Mouse (Mus musculus): ENCODE results near the gene Thrsp. TPM values are rescaled to one million over a fixed set of nuclear protein-coding genes. Genes with fewer than 3 reads are reported as not detected.

Thrsp gene
- polyA plus RNA-seq, 1 experiment from 2014 or later = 1.7 TPM

DNA sequence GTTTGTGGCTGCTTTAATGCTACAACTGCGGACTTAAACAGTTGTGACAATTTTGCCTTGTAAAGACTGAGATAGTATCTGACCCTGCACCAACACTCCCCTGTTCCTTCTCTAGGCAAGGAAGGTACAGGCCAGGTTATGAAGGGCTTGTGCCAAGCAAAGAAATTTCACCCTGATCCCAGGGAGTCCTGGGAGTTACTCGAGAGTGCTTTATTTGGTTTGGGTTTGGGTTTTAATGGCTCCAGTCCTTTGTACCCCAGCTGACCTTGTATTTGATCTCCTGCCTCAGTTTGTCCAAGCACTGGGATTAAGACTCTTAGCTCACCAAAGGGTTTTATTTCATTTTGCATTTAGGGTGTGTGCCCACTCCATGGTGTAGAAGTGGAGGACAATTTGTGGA lies 6.4 kb downstream of the Thrsp start:
- no peak overlapping the region for H3K4me3 ChIP-seq (ENCODE audit: low read depth, low read length)
- H3K9ac ChIP-seq (ENCODE audit: low read depth, low read length) = no peak overlapping the region
- no peak for ATAC-seq
- 88% methylated on average over 2 of the region's 2 CpGs for WGBS
- no peaks in the 10 kb centered on the region for H3K4me1 ChIP-seq (ENCODE audit: control insufficient read depth, insufficient read depth, low read length)
- no peak overlapping the region for H3K4me2 ChIP-seq (ENCODE audit: low read length)
- H3K36me3 ChIP-seq (ENCODE audit: control insufficient read depth, insufficient read depth, low read length) = peaks cover 18% of the 10 kb centered on the region
- H3K27ac ChIP-seq (ENCODE audit: low read length) = no peak overlapping the region
- no peaks in the 10 kb centered on the region for H3K9me3 ChIP-seq (replicated peaks; ENCODE audit: control insufficient read depth, low read length, poor library complexity, severe bottlenecking)
- no peaks in the 10 kb centered on the region for H3K27me3 ChIP-seq (ENCODE audit: control insufficient read depth, insufficient read depth, low read depth, low read length)

DNA sequence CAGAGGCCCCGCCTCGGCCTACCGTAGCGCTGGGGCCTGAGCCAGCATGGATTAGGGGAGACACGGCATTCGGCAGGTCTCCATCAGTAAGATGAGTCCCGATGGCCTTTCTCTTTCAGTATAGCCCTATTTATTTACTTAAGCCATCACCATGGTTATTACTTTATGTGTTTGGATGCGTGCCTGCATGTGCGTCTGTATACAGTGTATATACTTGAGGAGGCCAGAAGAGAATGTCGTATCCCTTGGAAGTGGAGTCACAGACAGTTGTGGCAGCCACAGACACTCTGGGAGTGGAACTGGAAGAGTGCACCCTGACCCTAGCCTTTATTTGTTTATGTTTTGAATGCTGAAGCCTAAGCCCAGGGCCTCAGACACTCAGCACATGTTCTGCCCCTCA lies 10.4 kb downstream of the Thrsp start:
- WGBS = 83% methylated on average over 10 of the region's 10 CpGs
- no peak overlapping the region for H3K27ac ChIP-seq (ENCODE audit: low read length)
- no peaks in the 10 kb centered on the region; the same call in 1 of the 2 replicates for H3K4me1 ChIP-seq (ENCODE audit: control insufficient read depth, insufficient read depth, low read length)
- no peak overlapping the region for H3K4me3 ChIP-seq (ENCODE audit: low read depth, low read length)
- H3K9me3 ChIP-seq (replicated peaks; ENCODE audit: control insufficient read depth, low read length, poor library complexity, severe bottlenecking) = no peaks in the 10 kb centered on the region
- H3K9ac ChIP-seq (ENCODE audit: low read depth, low read length) = no peak overlapping the region
- no peak for ATAC-seq
- peaks cover 18% of the 10 kb centered on the region for H3K36me3 ChIP-seq (ENCODE audit: control insufficient read depth, insufficient read depth, low read length)
- H3K4me2 ChIP-seq (ENCODE audit: low read length) = no peak overlapping the region
- H3K27me3 ChIP-seq (ENCODE audit: control insufficient read depth, insufficient read depth, low read depth, low read length) = no peaks in the 10 kb centered on the region

DNA sequence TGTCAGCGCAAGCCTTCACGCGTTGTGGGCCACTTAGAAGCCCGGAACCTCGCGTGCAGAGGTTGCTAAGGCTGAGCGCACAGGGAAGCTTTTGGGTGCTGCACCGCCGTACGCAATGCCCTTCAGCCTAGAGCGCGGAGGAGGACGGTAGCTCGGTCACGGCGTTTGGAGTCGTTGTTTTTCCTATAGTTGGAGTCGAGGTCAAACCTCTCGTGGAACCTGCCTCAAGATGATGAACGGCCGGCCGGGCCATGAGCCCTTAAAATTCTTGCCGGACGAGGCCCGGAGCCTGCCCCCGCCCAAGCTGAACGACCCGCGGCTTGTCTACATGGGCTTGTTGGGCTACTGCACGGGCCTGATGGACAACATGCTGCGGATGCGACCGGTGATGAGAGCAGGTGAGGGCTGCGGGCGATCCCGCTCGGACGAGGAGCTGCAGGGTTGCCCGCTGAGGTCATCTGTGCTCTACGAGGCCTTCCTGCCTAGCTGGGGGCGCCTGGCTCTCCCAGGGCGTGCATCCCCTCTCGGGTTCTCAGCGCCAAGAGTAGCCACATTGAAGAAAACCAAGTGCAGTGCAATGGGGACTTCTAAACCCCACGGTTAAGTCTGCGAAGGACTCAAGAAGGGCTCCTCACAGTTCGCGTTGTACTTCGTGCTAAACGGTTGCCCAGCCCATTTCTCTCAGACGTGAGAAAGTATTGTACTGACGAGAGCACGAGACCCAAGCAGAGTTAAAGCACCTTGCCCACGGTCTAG lies 17.4 kb downstream of the Thrsp start, which contains the start of gene Ndufc2:
Gene Ndufc2 (plus strand): TSS at position 44 of the 756 bp plus-strand sequence.
- H3K9ac ChIP-seq (ENCODE audit: low read depth, low read length) = peak within 1 kb of the TSS; percentile 99
- peak; percentile 97 for ATAC-seq
- H3K27ac ChIP-seq (ENCODE audit: low read length) = peak within 1 kb of the TSS; percentile 87
- peak within 1 kb of the TSS; percentile 98 for H3K4me3 ChIP-seq (ENCODE audit: low read depth, low read length)
- no peaks in the 10 kb centered on the region for H3K36me3 ChIP-seq (ENCODE audit: control insufficient read depth, insufficient read depth, low read length)
- H3K4me1 ChIP-seq (ENCODE audit: control insufficient read depth, insufficient read depth, low read length) = peaks cover 12% of the 10 kb centered on the region
- under 1% methylated on average over 54 of the region's 54 CpGs for whole genome bisulfite sequencing
- no peaks in the 10 kb centered on the region for H3K27me3 ChIP-seq (ENCODE audit: control insufficient read depth, insufficient read depth, low read depth, low read length)
- peak within 1 kb of the TSS; percentile 82 for H3K4me2 ChIP-seq (ENCODE audit: low read length)
- H3K9me3 ChIP-seq (replicated peaks; ENCODE audit: control insufficient read depth, low read length, poor library complexity, severe bottlenecking) = no peaks in the 10 kb centered on the region

DNA sequence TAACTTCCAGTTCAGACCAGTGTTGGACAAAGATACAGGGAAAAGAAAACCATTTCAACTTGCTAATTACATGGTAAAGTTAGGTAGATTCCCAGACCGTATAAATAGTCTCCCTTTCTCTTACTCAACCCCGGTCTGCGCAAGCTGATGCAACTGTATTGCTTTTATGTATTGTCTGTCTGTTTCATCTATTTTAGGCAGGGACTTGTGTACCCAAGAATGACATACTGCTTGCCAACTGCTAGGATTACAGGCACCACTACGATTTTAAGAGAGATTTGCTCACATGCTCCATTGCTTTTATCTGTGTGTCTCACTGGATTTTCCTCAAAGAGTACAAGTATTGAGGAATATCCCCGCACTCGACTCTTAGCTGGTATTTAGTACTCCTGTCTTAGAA lies 18.6 kb downstream of the Thrsp start:
- no peak overlapping the region for H3K27ac ChIP-seq (ENCODE audit: low read length)
- no peaks in the 10 kb centered on the region for H3K9me3 ChIP-seq (replicated peaks; ENCODE audit: control insufficient read depth, low read length, poor library complexity, severe bottlenecking)
- H3K4me1 ChIP-seq (ENCODE audit: control insufficient read depth, insufficient read depth, low read length) = peaks cover 12% of the 10 kb centered on the region
- no peak overlapping the region for H3K4me3 ChIP-seq (ENCODE audit: low read depth, low read length)
- whole genome bisulfite sequencing = 85% methylated on average over 6 of the region's 6 CpGs
- H3K27me3 ChIP-seq (ENCODE audit: control insufficient read depth, insufficient read depth, low read depth, low read length) = no peaks in the 10 kb centered on the region
- no peak overlapping the region for H3K9ac ChIP-seq (ENCODE audit: low read depth, low read length)
- H3K4me2 ChIP-seq (ENCODE audit: low read length) = no peak overlapping the region
- no peaks in the 10 kb centered on the region for H3K36me3 ChIP-seq (ENCODE audit: control insufficient read depth, insufficient read depth, low read length)
- ATAC-seq = no peak

DNA sequence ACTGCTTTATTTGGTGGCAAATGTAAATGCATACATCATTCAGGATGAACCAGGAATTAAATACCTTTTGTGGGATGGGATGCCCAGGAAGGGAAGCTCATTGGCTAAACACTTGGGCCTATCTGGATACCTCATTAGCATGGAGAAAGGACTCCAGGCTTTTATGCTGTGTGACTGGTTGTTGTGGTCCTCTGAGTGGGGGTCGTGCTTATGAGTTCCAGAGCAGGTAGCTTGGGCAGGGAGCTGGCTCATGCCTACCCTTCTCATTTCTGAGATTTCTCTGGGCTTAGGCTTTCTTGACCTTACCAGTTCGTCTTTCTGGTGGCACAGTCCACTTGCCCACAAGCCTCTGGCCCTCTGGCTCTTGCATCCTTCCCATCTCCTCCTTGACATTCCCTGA lies 23.2 kb downstream of the Thrsp start:
- WGBS = 90% methylated on average over 2 of the region's 2 CpGs
- H3K36me3 ChIP-seq (ENCODE audit: control insufficient read depth, insufficient read depth, low read length) = peaks cover 8% of the 10 kb centered on the region; the same call in 1 of the 2 replicates
- no peak overlapping the region for H3K4me3 ChIP-seq (ENCODE audit: low read depth, low read length)
- H3K9ac ChIP-seq (ENCODE audit: low read depth, low read length) = no peak overlapping the region
- no peaks in the 10 kb centered on the region for H3K9me3 ChIP-seq (replicated peaks; ENCODE audit: control insufficient read depth, low read length, poor library complexity, severe bottlenecking)
- no peak overlapping the region for H3K27ac ChIP-seq (ENCODE audit: low read length)
- no peaks in the 10 kb centered on the region for H3K27me3 ChIP-seq (ENCODE audit: control insufficient read depth, insufficient read depth, low read depth, low read length)
- no peak for ATAC-seq
- no peak overlapping the region for H3K4me2 ChIP-seq (ENCODE audit: low read length)
- H3K4me1 ChIP-seq (ENCODE audit: control insufficient read depth, insufficient read depth, low read length) = no peaks in the 10 kb centered on the region

DNA sequence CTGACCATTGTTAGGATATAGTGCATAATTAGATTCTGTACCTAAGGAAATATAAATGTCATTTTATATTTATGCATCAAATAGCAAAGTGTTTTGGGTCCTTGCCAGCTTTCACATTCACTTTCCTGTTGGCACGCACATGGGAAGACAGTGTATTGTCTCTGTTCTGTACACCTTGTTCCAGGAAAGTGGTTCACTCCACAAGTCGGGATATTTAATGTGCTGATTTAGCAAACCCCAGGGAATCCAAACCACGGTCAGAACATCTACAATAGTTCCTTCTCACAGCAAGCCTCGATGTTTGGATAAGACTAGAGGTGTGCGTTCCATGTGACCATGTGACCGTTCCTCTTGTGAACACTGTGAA lies 25.5 kb downstream of the Thrsp start:
- H3K36me3 ChIP-seq (ENCODE audit: control insufficient read depth, insufficient read depth, low read length) = peaks cover 8% of the 10 kb centered on the region; the same call in 1 of the 2 replicates
- no peak for ATAC-seq
- H3K9ac ChIP-seq (ENCODE audit: low read depth, low read length) = no peak overlapping the region
- no peak overlapping the region for H3K27ac ChIP-seq (ENCODE audit: low read length)
- H3K9me3 ChIP-seq (replicated peaks; ENCODE audit: control insufficient read depth, low read length, poor library complexity, severe bottlenecking) = no peaks in the 10 kb centered on the region
- no peaks in the 10 kb centered on the region for H3K27me3 ChIP-seq (ENCODE audit: control insufficient read depth, insufficient read depth, low read depth, low read length)
- no peaks in the 10 kb centered on the region for H3K4me1 ChIP-seq (ENCODE audit: control insufficient read depth, insufficient read depth, low read length)
- 74% methylated on average over 6 of the region's 6 CpGs for WGBS
- H3K4me3 ChIP-seq (ENCODE audit: low read depth, low read length) = no peak overlapping the region
- no peak overlapping the region for H3K4me2 ChIP-seq (ENCODE audit: low read length)

DNA sequence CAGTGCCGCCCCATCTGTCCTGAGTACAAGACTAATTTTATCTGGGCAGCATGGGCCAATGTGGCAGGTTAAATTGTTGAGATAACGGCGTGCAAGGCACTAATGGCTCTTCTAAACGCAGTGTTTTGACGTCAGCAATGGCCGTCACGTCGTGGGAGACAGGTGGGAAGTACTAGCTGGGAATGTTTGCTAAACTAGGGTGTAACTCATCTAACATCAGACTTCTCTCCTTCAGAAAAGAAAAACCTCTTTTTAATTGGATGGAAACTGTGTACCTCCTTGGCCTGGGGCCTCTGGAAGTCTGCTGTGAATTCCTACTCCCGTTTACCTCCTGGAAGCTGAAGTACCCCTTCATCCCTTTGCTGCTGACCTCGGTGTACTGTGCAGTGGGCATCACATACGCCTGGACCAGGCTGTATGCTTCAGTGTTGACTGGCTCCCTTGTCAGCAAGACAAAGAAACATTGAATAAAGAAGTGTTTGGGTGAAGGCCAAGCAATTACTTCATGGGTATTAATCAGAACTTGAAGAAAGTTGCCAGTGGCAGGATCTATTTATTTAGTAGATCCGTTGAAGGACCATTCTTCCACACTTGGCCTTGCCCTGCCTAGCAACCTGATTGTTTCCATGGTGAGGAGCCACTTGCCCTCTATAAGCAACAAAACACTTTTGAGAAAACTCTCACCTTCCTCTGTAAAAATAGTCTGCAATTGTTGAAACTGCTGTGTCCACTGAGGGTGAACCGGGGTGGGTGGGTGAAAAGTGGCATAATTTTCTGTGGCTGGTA lies 26.0 kb downstream of the Thrsp start:
- H3K36me3 ChIP-seq (ENCODE audit: control insufficient read depth, insufficient read depth, low read length) = peaks cover 8% of the 10 kb centered on the region; the same call in 1 of the 2 replicates

DNA sequence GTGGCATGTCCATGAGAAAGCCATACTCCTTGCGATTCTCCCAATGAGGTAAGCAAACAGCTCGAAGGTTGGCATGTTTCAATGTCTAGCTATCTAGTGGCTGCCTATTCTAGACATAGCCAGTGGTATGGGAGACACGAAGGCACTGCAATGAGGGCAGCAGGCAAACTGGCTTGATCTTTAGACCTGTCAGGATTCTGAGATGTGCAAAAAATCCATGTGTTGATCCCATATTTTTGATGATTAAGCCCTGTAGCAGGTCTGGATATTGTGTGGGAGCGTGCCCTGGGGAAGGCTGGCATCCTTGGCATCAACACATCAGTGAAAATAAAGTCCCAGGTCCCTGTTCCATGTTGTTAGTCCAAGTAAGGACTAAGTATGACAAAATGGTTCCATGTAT lies 29.0 kb downstream of the Thrsp start:
- Histone ChIP-seq H3K9ac (ENCODE audit: low read depth, low read length) (no peak overlapping the region), H3K27ac (ENCODE audit: low read length) (no peak overlapping the region), H3K4me1 (ENCODE audit: control insufficient read depth, insufficient read depth, low read length) (no peaks in the 10 kb centered on the region), H3K27me3 (ENCODE audit: control insufficient read depth, insufficient read depth, low read depth, low read length) (no peaks in the 10 kb centered on the region), H3K4me2 (ENCODE audit: low read length) (no peak overlapping the region), H3K36me3 (ENCODE audit: control insufficient read depth, insufficient read depth, low read length) (peaks cover 15% of the 10 kb centered on the region), H3K9me3 (replicated peaks; ENCODE audit: control insufficient read depth, low read length, poor library complexity, severe bottlenecking) (no peaks in the 10 kb centered on the region), H3K4me3 (ENCODE audit: low read depth, low read length) (no peak overlapping the region)
- ATAC-seq = no peak
- 98% methylated on average over 4 of the region's 4 CpGs for WGBS

More for the DNA sequence above, 26.0 kb downstream of the Thrsp start:
- peak; percentile 81 for ATAC-seq
- Histone ChIP-seq H3K4me1 (ENCODE audit: control insufficient read depth, insufficient read depth, low read length) (no peaks in the 10 kb centered on the region), H3K4me2 (ENCODE audit: low read length) (no peak overlapping the region), H3K9ac (ENCODE audit: low read depth, low read length) (no peak overlapping the region), H3K27ac (ENCODE audit: low read length) (no peak overlapping the region), H3K27me3 (ENCODE audit: control insufficient read depth, insufficient read depth, low read depth, low read length) (no peaks in the 10 kb centered on the region), H3K4me3 (ENCODE audit: low read depth, low read length) (no peak overlapping the region), H3K9me3 (replicated peaks; ENCODE audit: control insufficient read depth, low read length, poor library complexity, severe bottlenecking) (no peaks in the 10 kb centered on the region)
- WGBS = 67% methylated on average over 13 of the region's 13 CpGs

DNA sequence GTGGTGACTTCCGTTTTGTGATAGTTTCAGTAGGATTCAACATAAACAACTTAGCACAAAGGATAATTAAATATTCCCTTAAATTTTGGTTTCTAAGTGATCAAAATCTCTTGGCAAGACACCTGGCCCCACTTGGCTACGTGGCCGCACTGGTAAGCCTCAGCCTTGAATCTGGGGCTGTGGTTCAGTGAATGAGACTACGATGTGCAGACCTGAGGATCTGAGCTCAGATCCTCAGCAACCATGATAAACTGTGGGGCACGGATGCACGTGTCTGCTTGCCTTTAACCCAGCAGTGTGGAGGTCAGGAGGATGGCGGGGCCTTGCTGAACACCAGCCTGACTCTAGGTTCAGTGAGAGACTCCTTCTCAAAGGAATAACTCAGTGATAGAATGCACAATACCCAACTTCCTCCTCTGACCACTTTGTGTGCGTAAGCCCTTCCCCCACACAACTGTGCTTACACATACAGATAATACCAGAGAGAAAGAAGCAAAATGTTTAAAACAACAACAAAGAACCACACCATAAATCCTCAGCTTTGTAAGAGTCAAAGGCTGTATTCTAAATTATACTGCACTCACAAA lies 29.9 kb downstream of the Thrsp start:
- Histone ChIP-seq H3K27me3 (ENCODE audit: control insufficient read depth, insufficient read depth, low read depth, low read length) (no peaks in the 10 kb centered on the region), H3K9ac (ENCODE audit: low read depth, low read length) (no peak overlapping the region), H3K4me2 (ENCODE audit: low read length) (no peak overlapping the region), H3K9me3 (replicated peaks; ENCODE audit: control insufficient read depth, low read length, poor library complexity, severe bottlenecking) (no peaks in the 10 kb centered on the region), H3K27ac (ENCODE audit: low read length) (no peak overlapping the region), H3K36me3 (ENCODE audit: control insufficient read depth, insufficient read depth, low read length) (peaks cover 16% of the 10 kb centered on the region), H3K4me1 (ENCODE audit: control insufficient read depth, insufficient read depth, low read length) (no peaks in the 10 kb centered on the region), H3K4me3 (ENCODE audit: low read depth, low read length) (no peak overlapping the region)
- no peak for ATAC-seq
- WGBS = 94% methylated on average over 8 of the region's 8 CpGs
